Mouse (Mus musculus): ENCODE results near the gene Arid1a. TPM values are rescaled to one million over a fixed set of nuclear protein-coding genes. Genes with fewer than 3 reads are reported as not detected.
A peak's percentile ranks its signal among the peaks of the same experiment; 100 is the strongest.

Arid1a gene
- 97.9 and 100 TPM in 2 replicates for total RNA-seq (2017)

DNA sequence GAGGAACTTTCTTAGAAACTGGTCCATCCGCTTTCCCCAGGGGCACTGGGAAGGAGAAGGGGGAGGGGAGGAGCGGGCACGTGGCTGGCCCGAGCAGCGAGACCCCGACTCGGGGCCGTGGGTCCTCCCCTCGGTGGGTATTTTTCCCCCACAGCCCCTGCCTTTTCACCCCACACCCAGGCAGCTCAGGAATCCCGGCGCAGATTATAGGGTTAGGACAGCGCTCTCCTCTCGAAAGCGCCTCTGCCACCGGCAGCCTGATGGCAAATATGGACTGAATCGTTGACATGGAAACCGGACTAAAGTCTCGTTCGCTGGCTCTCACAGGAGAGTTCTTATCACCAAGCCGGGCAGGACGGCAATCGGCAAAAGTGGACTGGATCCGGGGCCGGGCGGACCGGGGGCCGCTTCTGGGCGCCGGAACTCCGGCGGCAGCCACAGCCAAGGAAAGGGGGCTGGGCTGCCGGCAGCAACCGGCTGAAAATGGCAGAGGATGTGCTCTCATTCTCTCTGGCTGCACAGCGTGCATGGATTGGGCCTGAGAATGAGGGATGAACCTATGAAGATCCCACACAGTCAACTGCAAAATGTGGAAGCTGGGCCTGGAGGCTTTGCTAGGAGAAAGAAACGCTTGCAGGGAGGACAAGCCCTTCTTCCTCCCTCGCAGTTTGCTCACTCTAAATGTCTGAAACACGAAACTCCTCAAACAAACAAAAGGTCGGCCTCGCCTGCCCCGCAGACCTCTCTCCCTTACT is at the start of gene Arid1a:
Gene Arid1a, minus strand, starts transcription at position 256 of the 755 bp plus-strand sequence.
- ATAC-seq (ENCODE audit: extremely low read depth, insufficient number of reproducible peaks, low FRiP score, poor library complexity, severe bottlenecking) = peak; percentile 66

- ATAC-seq (ENCODE audit: extremely low read depth, insufficient number of reproducible peaks, low FRiP score, poor library complexity, severe bottlenecking) = peak; percentile 92
Observed at GRCm38 (mm10) chr4:133804401-133805263, 48.1 kb upstream of the Arid1a start.

DNA sequence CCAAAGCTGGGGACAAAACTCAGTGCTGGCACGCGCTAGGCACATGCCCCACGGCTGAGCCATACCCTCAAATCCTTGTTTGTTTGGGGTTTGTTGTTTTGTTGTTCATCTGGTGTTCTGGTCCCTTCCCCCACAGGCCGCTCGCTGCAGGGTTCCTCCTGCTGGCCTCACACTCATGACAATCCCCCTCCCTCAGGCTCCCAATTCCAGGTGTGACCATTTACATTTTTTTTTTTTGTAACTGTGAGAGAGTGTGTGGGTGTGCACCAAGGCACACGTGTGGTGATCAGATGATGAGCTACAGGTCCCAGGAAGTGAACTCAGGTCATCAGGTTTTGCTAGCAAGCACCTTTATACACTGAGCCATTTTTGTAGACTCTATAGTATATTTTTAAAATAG is 44.0 kb upstream of the Arid1a start:
- ATAC-seq (ENCODE audit: extremely low read depth, insufficient number of reproducible peaks, low FRiP score, poor library complexity, severe bottlenecking) = no peak

DNA sequence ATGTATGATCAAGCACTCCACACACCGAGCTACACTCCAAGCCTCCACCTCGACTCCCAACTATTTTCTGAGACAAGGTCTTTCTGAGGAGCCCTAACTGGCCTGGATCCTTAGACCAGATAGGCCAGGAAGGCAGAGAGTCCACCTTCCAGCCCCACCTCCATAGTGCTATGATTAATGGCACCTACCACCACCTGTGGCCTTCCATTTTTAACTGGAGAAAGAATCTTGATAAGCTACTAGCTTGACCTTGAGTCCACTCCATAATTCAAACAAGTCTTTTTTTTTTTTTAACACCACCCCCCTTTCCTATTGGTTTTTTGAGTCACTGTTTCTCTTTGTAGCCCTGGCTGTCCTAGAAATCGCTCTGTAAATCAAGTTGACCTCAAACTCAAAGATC is 36.7 kb upstream of the Arid1a start:
- no peak for ATAC-seq (ENCODE audit: extremely low read depth, insufficient number of reproducible peaks, low FRiP score, poor library complexity, severe bottlenecking)

GRCm38 (mm10) chr4:133774570-133775554 is 18.3 kb upstream of the Arid1a start:
- ATAC-seq (ENCODE audit: extremely low read depth, insufficient number of reproducible peaks, low FRiP score, poor library complexity, severe bottlenecking) = peak; percentile 82

DNA sequence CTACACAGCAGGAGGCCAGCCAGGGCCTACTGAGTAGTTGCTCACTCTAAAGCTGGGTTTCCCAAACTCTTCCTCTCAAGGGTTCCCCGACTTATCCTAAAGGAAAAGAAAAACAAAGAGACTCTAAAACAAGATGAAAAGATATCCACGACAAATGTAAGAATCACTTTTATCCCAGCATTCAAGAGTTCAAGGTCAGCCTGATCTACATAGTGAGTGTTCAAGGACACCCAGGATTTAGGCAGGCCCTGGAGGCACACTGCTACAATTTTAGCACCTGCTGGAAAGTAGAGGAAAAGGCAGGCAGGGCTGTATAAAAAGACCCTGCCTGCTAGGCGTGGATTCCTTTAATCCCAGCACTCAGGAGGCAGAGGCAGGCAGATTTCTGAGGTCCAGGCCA is 12.6 kb upstream of the Arid1a start:
- no peak for ATAC-seq (ENCODE audit: extremely low read depth, insufficient number of reproducible peaks, low FRiP score, poor library complexity, severe bottlenecking)

- no peak for ATAC-seq (ENCODE audit: extremely low read depth, insufficient number of reproducible peaks, low FRiP score, poor library complexity, severe bottlenecking)
Observed at GRCm38 (mm10) chr4:133763112-133763511, 6.5 kb upstream of the Arid1a start.

DNA sequence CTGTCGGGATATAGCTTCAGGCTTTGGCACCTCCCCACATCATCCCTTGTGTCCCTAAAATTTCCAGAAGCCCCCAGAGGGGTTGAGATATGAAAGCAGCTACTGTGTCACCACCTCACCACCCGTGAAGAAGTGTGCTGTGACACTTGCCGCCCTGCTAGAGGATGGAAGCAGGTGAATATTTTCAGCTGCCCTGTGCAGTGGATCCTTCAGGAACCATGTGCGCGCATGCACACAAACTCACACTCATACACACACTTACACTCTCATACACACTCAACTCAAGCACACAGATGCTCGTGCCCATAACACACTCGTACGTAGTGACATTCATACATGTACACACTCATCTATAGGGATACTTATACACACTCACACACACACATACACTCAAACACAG is 3.1 kb upstream of the Arid1a start:
- no peak for ATAC-seq (ENCODE audit: extremely low read depth, insufficient number of reproducible peaks, low FRiP score, poor library complexity, severe bottlenecking)

DNA sequence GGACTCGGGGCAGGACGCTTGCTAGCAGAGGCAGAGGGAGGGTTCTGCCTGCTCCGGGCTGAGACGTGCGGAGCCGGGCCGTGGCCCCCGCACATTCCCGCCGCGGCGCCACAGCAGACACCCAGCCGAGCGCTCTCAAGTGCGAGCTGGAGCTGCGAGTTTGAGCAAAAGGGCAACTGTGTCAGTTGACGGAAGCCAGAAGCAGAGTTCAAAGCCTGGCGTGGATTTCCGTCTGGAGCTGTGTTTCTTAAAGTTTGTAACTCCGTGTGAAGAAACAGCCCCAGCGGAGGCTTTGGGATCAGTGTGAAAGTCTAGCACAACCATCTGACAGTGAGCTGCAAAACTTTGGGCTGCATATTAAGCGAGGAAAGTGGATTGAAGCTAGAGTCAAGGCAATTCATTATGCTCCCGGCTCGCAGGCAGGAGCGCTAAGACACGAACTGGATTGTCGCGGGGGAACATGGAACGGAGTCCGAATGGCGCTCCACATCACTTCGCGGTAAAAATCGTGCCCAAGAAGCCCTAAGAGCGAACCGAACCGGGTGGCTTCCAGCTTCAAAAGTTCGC is 783 bp upstream of the Arid1a start:
- ATAC-seq (ENCODE audit: extremely low read depth, insufficient number of reproducible peaks, low FRiP score, poor library complexity, severe bottlenecking) = peak; percentile 51

DNA sequence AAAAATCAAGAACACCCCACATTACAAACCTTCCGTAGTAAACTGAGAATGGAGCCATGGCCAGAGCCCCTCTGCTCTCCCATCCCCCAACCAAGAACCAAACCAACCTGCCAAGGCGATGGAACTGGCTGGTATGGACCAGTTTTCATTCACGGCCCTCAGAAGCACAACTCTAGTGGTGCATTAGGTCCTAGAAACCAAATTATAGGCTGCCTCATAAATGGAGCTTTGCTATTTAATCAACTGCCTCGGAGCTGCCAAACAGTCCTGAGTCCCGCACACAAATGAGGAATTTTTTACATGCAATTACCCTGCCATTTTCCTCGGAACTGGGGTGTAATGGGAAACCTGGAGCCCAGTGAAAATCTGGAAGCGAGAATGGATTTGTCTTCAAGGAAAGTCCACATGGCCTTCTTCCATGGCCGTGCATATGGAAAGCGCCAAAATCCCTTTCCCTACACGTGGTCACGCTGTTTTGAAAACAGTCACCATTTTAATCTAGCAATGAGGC is 653 bp downstream of the Arid1a start:
- ATAC-seq (ENCODE audit: extremely low read depth, insufficient number of reproducible peaks, low FRiP score, poor library complexity, severe bottlenecking) = no peak

- ATAC-seq (ENCODE audit: extremely low read depth, insufficient number of reproducible peaks, low FRiP score, poor library complexity, severe bottlenecking) = no peak
Observed at GRCm38 (mm10) chr4:133754871-133755765, 1.5 kb downstream of the Arid1a start.

DNA sequence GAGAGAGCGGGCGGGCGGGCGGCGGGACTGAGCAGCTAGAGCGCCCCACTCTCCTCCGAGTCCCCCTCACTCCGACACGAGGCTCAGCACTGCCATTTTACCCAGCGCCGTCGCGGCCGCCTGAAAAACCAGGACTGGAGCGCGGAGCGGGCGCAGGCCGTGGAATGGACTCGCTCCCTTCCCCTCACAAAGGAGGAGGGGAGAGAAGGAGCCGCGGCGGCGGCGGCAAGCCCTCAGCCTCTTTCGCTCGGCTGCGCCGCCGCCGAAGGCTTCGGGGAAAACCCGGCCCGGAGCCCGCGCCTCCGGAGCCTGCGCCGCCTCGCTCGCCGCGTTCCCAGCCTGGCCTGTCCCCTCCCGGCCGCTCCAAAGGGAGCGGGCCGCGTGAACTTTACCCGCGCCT is 2.3 kb downstream of the Arid1a start:
- peak; percentile 69 for ATAC-seq (ENCODE audit: extremely low read depth, insufficient number of reproducible peaks, low FRiP score, poor library complexity, severe bottlenecking)

- ATAC-seq (ENCODE audit: extremely low read depth, insufficient number of reproducible peaks, low FRiP score, poor library complexity, severe bottlenecking) = no peak
Observed at GRCm38 (mm10) chr4:133753375-133754190, 3.0 kb downstream of the Arid1a start.

DNA sequence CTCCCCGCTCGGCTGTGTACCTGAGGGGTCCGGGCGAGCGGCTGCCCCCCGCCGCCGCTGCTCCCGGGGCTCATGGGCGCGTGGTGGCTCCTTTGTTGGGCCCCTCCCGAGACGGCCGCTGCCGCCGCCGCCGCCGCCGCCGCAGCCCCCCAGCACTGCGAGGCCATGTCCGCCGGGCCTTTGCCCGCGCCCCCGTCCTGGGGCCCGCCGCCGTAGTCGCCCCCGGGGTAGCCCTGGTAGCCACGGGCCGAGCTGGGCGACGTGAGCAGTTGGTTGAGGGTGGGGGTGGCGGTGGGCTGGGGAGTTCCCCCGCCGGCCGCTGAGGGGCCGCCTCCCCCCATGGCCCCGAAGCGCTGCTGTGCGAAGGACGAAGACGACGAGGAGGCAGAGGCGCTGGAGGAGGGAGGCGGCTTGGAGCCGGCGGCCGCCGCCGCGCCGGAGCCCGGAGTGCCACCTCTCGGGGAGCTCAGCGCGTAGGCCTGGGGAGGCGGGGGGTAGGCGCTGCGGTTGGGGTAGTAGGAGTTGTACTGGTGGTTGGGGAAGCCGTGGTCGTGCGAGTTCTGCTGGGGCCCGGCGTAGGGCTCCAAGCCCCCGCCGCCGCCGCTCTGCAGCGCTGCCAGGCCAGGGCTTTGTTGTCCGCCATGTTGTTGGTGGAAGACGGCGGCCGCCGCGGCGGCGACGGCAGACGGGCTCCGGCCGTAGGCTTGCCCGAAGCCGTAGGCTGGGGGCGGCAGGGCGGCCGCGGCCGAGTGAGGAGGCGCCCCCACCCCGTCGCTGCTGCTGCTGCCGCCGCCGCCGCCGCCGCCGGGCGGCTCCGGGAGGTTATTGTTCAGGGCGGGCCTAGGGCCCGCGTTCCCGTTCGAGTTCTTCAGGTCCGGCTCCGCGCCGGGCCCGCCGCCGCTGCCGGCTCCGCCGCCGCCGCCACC is 3.9 kb downstream of the Arid1a start:
- ATAC-seq (ENCODE audit: extremely low read depth, insufficient number of reproducible peaks, low FRiP score, poor library complexity, severe bottlenecking) = no peak

- peak; percentile 53; the same call in 1 of the 2 replicates for ATAC-seq (ENCODE audit: extremely low read depth, insufficient number of reproducible peaks, low FRiP score, poor library complexity, severe bottlenecking)
Observed at GRCm38 (mm10) chr4:133751521-133752448, 4.8 kb downstream of the Arid1a start.
